Mouse (Mus musculus): ENCODE data around the gene Fpr3.
"Not testable (repeated sequence)": the region's sequence is repeated elsewhere in the genome, so short reads cannot be mapped to it uniquely, and the experiment has no call there.

Fpr3 gene

GRCm38 (mm10) chr17:17887774-17888248, at the start of gene Fpr3, which contains the start of gene Fpr2:
Gene Fpr3, plus strand, starts transcription at chr17:17887852.
Gene Fpr2, plus strand, starts transcription at chr17:17887824.
- no peak for DNase-seq (ENCODE audit: low spot score in 2 of 2)

- peak; percentile 85 to 87 for DNase-seq (ENCODE audit: low spot score in 2 of 2)
Observed at GRCm38 (mm10) chr17:17837919-17838701, 49.5 kb upstream of the Fpr3 start.

GRCm38 (mm10) chr17:17839276-17839675, 48.4 kb upstream of the Fpr3 start:
- no peak for DNase-seq (ENCODE audit: low spot score in 2 of 2)

- no peak for DNase-seq (ENCODE audit: low spot score in 2 of 2)
Observed at GRCm38 (mm10) chr17:17840796-17841195, 46.9 kb upstream of the Fpr3 start.

GRCm38 (mm10) chr17:17843534-17844261, 44.0 kb upstream of the Fpr3 start:
- DNase-seq (ENCODE audit: low spot score in 2 of 2), result no peak

GRCm38 (mm10) chr17:17844606-17845005, 43.0 kb upstream of the Fpr3 start:
- DNase-seq (ENCODE audit: low spot score in 2 of 2), result not testable (repeated sequence)

- DNase-seq (ENCODE audit: low spot score in 2 of 2), result no peak
Observed at GRCm38 (mm10) chr17:17845187-17846027, 42.2 kb upstream of the Fpr3 start.

GRCm38 (mm10) chr17:17848988-17849387, 38.7 kb upstream of the Fpr3 start:
- DNase-seq (ENCODE audit: low spot score in 2 of 2), result no peak

- DNase-seq (ENCODE audit: low spot score in 2 of 2), result no peak
Observed at GRCm38 (mm10) chr17:17849906-17850712, 37.5 kb upstream of the Fpr3 start.

- DNase-seq (ENCODE audit: low spot score in 2 of 2), result no peak
Observed at GRCm38 (mm10) chr17:17855064-17855838, 32.4 kb upstream of the Fpr3 start, which contains the start of gene Has1. Gene Has1, minus strand, starts transcription at chr17:17855205.

- no peak for DNase-seq (ENCODE audit: low spot score in 2 of 2)
Observed at GRCm38 (mm10) chr17:17856612-17857011, 31.0 kb upstream of the Fpr3 start.

- no peak for DNase-seq (ENCODE audit: low spot score in 2 of 2)
Observed at GRCm38 (mm10) chr17:17857446-17857845, 30.2 kb upstream of the Fpr3 start.

- no peak for DNase-seq (ENCODE audit: low spot score in 2 of 2)
Observed at GRCm38 (mm10) chr17:17860110-17860509, 27.5 kb upstream of the Fpr3 start.

GRCm38 (mm10) chr17:17862360-17862759, 25.3 kb upstream of the Fpr3 start:
- DNase-seq (ENCODE audit: low spot score in 2 of 2), result no peak

- no peak for DNase-seq (ENCODE audit: low spot score in 2 of 2)
Observed at GRCm38 (mm10) chr17:17865168-17865567, 22.5 kb upstream of the Fpr3 start.

GRCm38 (mm10) chr17:17866801-17867469, 20.7 kb upstream of the Fpr3 start:
- DNase-seq (ENCODE audit: low spot score in 2 of 2), result no peak

GRCm38 (mm10) chr17:17870892-17871550, 16.6 kb upstream of the Fpr3 start:
- no peak for DNase-seq (ENCODE audit: low spot score in 2 of 2)

- no peak for DNase-seq (ENCODE audit: low spot score in 2 of 2)
Observed at GRCm38 (mm10) chr17:17871697-17872096, 16.0 kb upstream of the Fpr3 start.

GRCm38 (mm10) chr17:17879347-17879746, 8.3 kb upstream of the Fpr3 start:
- DNase-seq (ENCODE audit: low spot score in 2 of 2), result no peak
